Mouse (Mus musculus) layer of hippocampus, adult 8-10 months (tissue): ENCODE results near the gene Apon. TPM values are rescaled to one million over a fixed set of nuclear protein-coding genes. Genes with fewer than 3 reads are reported as not detected.
"Not testable (repeated sequence)": the region's sequence is repeated elsewhere in the genome, so short reads cannot be mapped to it uniquely, and the experiment has no call there.

Experiments used
- DNase-seq, 2 experiments: peaks; one replicate each; pipeline ENCODE4 v3.0.0; 2022; ENCODE audit warnings: low spot score in 2 of 2
- total RNA-seq, 4 experiments: library from RNA; stranded (reverse); gene quantifications; 2 replicates each; pipeline ENCODE4 v1.2.4; 2022

The Apon gene
- total RNA-seq, 4 experiments from 2014 or later: not detected

DNA sequence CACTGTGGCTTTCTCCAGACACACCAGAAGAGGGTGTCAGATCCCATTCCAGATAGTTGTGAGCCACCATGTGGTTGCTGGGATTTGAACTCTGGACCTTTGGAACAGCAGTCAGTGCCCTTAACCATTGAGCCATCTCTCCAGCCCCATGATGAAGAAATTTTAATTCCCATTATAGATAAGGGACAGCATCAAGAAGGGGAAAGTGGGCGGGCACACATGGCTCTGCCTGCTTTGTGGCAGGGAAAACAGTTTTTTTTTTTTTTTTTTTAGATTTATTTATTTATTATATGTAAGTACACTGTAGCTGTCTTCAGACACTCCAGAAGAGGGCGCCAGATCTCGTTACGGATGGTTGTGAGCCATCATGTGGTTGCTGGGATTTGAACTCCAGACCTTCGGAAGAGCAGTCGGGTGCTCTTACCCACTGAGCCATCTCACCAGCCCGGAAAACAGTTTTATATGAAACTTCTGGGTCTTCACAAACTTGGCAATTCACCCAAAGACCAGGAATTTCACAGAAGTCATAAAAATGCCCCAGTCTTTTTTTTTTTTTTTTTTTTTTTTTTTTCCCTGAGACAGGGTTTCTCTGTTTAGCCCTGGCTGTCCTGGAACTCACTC, 19.0 kb downstream of the Apon start:
- DNase-seq: not testable (repeated sequence)

GRCm38 (mm10) chr10:128275374-128275773, 21.5 kb downstream of the Apon start:
- not testable (repeated sequence) for DNase-seq

DNA sequence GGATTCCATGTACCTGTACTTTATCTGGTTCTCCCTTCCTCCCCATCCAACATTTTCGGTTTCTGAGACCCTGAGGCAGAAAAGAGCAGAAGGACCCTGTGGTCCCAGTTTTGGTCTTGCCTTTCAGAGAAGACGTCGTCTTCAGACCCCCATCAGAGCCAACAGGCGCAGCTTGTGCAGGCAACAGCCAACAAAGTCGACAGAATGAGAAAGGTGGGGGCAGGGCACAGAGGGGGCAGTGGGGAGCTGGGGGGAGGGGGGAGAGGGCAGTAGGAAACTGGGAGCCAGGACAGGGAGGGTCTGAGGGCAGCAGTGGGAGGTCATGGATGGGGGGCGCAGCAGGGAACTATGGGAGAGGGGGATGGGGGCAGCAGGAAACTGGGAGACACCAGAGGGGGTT, 24.3 kb downstream of the Apon start:
- DNase-seq: no peak

GRCm38 (mm10) chr10:128280943-128281342, 27.0 kb downstream of the Apon start:
- DNase-seq: no peak

- no peak for DNase-seq
Measured at GRCm38 (mm10) chr10:128281682-128282081, 27.8 kb downstream of the Apon start.

- DNase-seq: no peak
Measured at GRCm38 (mm10) chr10:128282886-128283450, 29.1 kb downstream of the Apon start.

DNA sequence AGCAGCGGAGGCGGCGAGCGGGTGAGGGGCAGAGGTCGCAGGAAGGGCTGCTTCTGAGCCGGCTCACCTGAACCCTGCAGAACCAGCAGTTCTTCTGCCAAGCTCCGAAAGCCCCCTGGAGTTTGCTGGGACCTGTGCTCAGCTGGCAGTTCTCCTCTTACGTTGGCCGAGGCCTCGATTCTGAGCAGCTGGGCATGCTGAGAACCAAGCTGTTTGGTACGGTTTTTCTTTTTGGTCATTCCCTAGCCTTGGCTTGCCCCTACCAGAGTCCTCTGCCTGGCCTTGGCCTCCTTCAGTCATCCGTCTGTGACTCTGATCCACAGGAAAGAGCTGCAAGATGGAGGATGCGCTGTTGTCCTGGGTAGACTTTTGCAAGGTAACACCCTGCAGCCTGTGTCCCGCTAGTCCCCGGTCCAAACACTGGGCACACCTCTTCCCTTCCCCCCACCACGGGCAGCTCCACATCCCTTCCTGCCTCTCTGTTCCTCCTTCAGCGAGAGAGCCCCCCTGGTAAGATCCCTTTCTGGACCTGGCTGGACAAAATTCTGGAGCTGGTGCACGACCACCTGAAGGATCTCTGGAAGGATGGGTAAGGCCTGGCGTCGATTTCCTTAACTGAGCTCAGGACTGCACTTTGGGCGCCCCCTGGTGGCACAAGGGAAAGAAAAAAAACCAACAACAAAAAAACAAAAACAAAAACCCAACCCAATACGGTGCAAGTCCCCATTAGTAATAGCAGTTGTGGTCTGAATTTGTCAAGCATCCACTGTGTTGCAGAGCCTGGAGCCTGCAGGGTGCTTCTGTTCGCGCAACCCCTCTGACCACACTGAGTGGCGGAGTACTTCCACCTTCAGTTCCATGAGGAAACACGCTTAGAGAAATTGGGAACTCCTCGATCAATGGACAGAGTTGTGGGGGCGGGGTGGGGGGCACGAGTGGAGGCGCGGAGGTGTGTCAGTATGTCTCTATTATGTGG, 30.0 kb downstream of the Apon start:
- peak in 1 of 2 experiments; percentile 56 for DNase-seq

- DNase-seq: not testable (repeated sequence)
Measured at GRCm38 (mm10) chr10:128290594-128290993, 36.7 kb downstream of the Apon start.

DNA sequence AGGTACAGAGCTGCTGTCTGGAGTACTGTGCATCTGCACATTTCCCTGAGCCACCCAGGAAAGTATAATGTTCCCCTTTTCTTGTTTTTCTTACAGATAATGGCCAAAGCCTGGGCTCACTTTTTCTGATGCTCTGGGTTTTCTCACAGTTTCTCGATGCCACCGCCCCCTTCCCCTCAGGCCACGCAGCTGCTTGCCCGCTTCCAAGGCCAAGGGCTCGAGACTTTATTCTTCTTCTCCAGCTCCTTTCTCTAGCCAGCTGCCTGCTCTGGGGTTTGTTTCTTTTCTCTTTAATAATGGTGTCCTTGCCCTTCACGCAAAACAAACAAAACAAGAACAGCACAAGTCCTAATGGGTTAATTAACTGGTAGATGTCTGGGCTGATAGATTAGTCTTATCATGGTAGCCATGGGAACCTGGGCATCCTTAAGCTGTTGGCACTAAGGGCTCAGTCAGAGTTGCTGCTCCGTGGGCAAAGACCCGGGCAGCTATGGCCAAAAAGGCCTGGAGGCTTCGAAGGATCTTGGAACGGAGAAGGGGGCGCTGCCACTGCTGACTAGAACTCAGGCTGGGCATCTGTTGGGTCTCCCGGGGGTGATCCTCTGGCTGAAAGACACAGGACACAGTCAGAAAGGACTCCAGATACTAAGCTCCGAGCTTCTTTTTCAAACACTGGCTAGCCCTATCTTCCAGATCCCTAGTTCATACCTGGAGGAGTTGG, 42.6 kb downstream of the Apon start:
- DNase-seq: no peak

- no peak for DNase-seq
Measured at GRCm38 (mm10) chr10:128297221-128297620, 43.3 kb downstream of the Apon start.

DNA sequence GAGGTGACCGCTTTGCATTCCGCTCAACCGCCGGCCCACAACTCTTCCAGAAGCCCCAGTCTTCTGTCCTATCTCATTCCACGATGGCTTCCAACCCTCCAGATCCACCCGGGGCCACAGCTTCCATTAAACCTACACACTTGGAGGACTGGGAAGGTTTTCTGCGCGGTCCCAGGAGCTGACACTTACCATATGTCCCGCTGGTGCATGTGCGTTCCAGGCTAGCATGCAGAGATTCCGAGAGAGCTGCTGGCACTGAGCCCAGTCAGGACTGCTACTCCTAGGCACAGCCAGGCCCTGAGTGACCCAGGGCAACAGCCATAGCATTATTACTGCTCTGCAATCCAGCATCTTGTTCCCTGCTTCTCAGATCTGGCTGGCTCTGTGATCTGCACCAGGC, 43.7 kb downstream of the Apon start:
- DNase-seq: no peak

DNA sequence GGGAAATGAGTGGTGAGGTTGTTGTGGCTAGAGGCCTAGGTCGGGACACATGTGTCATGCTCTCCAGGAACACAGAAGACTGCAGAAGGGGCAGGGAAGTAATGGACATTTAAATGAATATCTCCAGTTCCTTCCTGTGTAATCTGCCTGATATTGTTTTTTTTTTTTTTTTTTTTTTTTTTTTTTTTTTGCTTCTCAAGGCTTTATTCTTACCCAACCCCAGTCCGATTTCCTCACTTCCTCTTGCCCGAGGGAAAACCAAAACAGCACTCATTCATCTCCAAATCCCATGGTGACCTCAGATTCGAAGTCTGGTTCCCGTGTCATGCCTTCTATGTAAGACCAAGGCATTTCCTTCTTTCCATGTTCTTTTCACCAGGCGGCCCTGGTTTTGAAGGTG, 44.3 kb downstream of the Apon start:
- DNase-seq: no peak

DNA sequence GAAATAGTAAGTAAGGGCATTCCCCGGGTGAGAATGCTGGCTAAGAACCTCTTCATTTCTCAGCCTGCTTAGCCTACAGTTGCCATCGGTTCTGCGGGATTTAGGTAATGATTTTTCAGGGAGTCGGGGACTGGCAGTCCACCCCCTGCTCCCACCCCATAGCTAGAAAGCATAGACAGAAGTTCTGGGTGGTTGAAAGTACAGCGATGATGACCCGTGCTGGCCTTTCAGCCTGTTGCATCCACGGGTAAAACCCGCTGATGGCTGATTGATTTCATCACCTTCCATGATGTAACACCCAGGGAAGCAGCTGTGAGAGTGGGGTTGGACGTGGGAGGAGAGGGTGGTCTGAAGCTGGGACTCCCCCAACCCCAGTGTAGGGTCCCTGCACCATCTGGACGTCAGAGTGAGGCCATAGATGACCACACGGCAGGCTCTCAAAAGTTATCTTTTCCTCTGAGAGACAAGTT, 44.8 kb downstream of the Apon start, which contains the start of gene Il23a:
Il23a (minus strand) TSS at position 51 of the 470 bp plus-strand sequence.
- no peak for DNase-seq

- DNase-seq: no peak
Measured at GRCm38 (mm10) chr10:128302357-128302756, 48.5 kb downstream of the Apon start.

- DNase-seq: no peak
Measured at GRCm38 (mm10) chr10:128302785-128303125, 48.9 kb downstream of the Apon start.

- peak; percentile 100 for DNase-seq
Measured at GRCm38 (mm10) chr10:128303126-128304021, 49.5 kb downstream of the Apon start, which contains the start of gene Pan2. Gene Pan2, plus strand, starts transcription at chr10:128303335.
